Mouse (Mus musculus) hindbrain, embryonic 11.5 days (tissue): Measurements from ENCODE around the gene Eras. TPM values are rescaled to one million over a fixed set of nuclear protein-coding genes. Genes with fewer than 3 reads are reported as not detected.

Source experiments
- ATAC-seq: fragments of 200-750 bp; cut with Nextera tagmentation; 2 replicates; pipeline ENCODE4 v1.8.0; 2017; ENCODE audit warnings: mild to moderate bottlenecking, moderate TSS enrichment, moderate library complexity; ENCODE audit not compliant: low FRiP score
- DNase-seq: peaks from one replicate; pipeline ENCODE4 v3.0.0-alpha.2; 2015; ENCODE audit warnings: low spot score
- H3K27ac ChIP-seq: fragments of 300-500 bp; sonication (generic); 2 replicates; pipeline ENCODE4 v1.5.1; 2014; ENCODE audit warnings: mild to moderate bottlenecking, low read depth, low read length
- H3K27me3 ChIP-seq: fragments of 300-500 bp; sonication (generic); 2 replicates; pipeline ENCODE4 v1.6.1; 2014; ENCODE audit warnings: mild to moderate bottlenecking, low read length, moderate library complexity, mixed read lengths; ENCODE audit not compliant: control insufficient read depth, insufficient read depth
- H3K36me3 ChIP-seq: fragments of 300-500 bp; sonication (generic); 2 replicates; pipeline ENCODE4 v1.6.1; 2014; ENCODE audit warnings: mild to moderate bottlenecking, low read length, moderate library complexity, mixed read lengths; ENCODE audit not compliant: control insufficient read depth, insufficient read depth
- H3K4me1 ChIP-seq: fragments of 300-500 bp; sonication (generic); replicated peaks from 2 replicates; pipeline ENCODE4 v1.6.1; 2014; ENCODE audit warnings: low read length, mixed read lengths; ENCODE audit not compliant: control insufficient read depth, insufficient read depth
- H3K4me2 ChIP-seq: fragments of 300-500 bp; sonication (generic); replicated peaks from 2 replicates; pipeline ENCODE4 v1.6.1; 2014; ENCODE audit warnings: mild to moderate bottlenecking, low read depth, low read length
- H3K4me3 ChIP-seq: fragments of 300-500 bp; sonication (generic); 2 replicates; pipeline ENCODE4 v1.5.1; 2014; ENCODE audit warnings: low read depth, low read length
- H3K9ac ChIP-seq: fragments of 300-500 bp; sonication (generic); 2 replicates; pipeline ENCODE4 v1.6.1; 2014; ENCODE audit warnings: low read depth, low read length
- H3K9me3 ChIP-seq: fragments of 300-500 bp; sonication (generic); 2 replicates; pipeline ENCODE4 v1.6.1; 2016; ENCODE audit warnings: low read length; ENCODE audit not compliant: control insufficient read depth
- WGBS: fragments of 180-500 bp; shearing (Covaris S2); extraction: QIAGEN DNeasy Blood & Tissue Kit; methylation state at CpG from one replicate; pipeline ENCODE4 v1.1.7; 2014; 5-methylcytosine and 5-hydroxymethylcytosine counted together
- polyA plus RNA-seq: library from polyadenylated mRNA; unstranded; fragments of >200 nt; fragmentation: Nextera tagmentation; extraction: Ambion mirVana; gene quantifications from 2 replicates; pipeline ENCODE4 v1.2.1, GENCODE M21; 2014

The Eras gene
- polyA plus RNA-seq, 1 experiment from 2014 or later, result not detected

DNA sequence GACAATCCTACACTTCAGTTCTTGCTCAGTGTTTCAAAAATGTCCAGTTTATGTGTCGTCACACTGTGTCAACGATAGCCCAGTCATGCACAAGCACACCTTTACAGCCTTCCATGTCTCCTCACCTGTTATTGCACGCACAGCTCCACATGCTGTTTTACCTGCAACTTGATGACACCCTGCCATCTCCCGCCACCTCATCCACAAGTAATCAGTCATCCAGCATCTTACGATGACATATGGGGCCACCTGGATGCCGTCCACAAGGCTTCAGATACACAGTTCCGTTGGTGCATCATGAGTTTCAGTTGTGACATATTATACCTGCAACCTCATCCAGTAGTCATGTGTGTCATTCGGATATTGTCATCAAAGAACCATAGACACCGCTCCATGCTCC is 30.5 kb upstream of the Eras start:
- 93% methylated on average over 9 of the region's 9 CpGs for WGBS
- no peak overlapping the region for H3K4me2 ChIP-seq
- H3K27me3 ChIP-seq, result no peaks in the 10 kb centered on the region
- no peaks in the 10 kb centered on the region for H3K4me1 ChIP-seq
- H3K9ac ChIP-seq, result no peak overlapping the region
- no peaks in the 10 kb centered on the region for H3K36me3 ChIP-seq
- H3K4me3 ChIP-seq, result no peak overlapping the region
- DNase-seq (no peak), ATAC-seq (no peak)
- H3K27ac ChIP-seq, result no peak overlapping the region
- H3K9me3 ChIP-seq, result no peaks in the 10 kb centered on the region

DNA sequence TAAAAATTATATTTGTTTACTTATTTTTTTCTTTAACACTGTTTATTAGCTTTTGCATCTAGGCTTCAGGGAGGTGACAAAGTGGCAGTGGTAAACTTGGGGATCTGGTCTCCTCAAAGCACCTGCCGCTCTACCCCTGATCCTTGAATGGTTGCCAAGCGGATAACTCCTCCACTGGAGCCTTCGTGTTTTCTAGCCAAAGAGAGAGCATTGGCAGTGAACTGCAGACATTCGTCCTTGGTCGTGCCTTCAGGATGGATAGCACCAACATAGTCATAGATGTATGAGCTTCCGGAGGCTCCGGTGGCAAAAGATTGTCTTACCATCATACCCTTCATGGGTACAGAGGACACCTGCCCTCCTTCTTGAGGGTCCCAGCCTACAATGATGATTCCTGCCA is 21.7 kb upstream of the Eras start:
- WGBS, result 95% methylated on average over 7 of the region's 7 CpGs
- no peak overlapping the region for H3K27ac ChIP-seq
- H3K4me3 ChIP-seq, result no peak overlapping the region
- no peak overlapping the region for H3K4me2 ChIP-seq
- H3K9me3 ChIP-seq, result no peaks in the 10 kb centered on the region
- no peaks in the 10 kb centered on the region for H3K36me3 ChIP-seq
- ATAC-seq (no peak), DNase-seq (no peak)
- no peak overlapping the region for H3K9ac ChIP-seq
- no peaks in the 10 kb centered on the region for H3K4me1 ChIP-seq
- H3K27me3 ChIP-seq, result no peaks in the 10 kb centered on the region

DNA sequence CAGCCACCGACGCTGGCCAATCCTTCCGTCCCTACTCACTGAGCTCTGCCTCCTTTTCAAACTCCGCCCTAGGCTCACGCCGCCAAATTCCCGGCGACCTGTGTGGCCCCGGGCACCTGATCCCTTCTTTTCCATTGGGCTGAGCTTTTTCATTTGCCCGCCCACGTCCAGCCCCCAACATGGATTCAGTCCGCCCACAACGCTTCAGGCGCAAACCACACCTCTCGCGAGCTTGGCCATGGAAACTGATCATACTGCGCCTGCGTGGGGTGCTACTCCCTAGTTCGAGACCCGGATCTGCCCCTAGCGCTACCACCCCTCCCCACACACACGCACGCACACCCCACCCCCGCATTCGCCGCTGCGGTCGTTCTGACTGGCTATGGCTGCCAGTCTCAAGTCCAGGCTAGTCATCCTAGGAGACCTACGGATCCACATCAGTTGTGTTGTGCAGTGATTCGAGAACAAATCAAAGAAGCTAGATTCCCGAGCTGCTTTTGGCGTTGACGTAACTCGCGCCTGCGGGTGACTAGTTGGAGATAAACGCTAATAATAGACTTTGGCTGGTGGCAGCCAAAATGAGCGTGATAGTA is 19.6 kb upstream of the Eras start:
- H3K4me2 ChIP-seq, result peak overlapping the region; percentile 33
- H3K27ac ChIP-seq, result no peak overlapping the region
- H3K4me1 ChIP-seq, result no peaks in the 10 kb centered on the region
- peak overlapping the region; percentile 31 for H3K9ac ChIP-seq
- H3K36me3 ChIP-seq, result no peaks in the 10 kb centered on the region
- 13% methylated on average over 37 of the region's 38 CpGs for WGBS
- H3K27me3 ChIP-seq, result no peaks in the 10 kb centered on the region
- peak overlapping the region; percentile 47 for H3K4me3 ChIP-seq
- no peaks in the 10 kb centered on the region for H3K9me3 ChIP-seq
- DNase-seq, result peak; percentile 89
- no peak for ATAC-seq

DNA sequence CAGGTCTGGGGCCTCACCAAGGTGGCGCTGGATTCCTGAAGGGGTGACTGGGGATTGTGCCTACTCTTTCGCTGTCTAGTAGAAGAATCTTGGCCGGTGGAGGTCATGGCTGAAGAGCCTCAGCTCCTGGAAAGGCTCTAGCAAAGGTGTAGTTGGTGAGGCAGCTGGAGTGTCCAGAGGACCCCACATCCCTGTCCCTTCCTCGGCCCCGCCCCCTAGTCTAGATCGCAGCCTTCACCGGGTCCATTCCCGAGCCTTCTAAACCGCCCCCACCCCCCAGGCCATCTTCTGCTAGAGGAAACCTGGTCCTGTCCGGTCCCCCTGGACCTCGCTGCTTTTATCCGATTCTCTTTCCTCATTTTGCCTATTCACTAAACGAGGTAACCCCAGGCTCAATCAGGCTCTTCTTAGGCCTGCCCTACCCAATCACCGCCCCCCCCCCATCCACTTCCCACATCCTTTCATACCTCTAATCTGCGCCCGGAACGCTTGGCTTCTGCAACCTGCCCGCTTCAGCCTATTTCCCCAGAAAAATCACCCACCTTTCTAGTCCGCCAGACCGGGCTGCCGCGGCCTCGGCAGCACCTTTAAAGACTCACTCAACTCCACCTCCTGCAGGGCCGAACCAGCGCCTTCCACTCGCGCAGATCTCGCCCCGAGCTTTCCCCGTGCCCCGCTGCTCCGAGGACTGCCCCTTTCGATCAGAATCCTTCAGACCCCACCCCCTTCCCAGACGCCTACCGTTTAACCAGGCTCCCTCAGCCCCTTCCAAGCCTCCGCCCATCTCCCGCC is 18.9 kb upstream of the Eras start, which contains the start of gene Hdac6:
Gene Hdac6, minus strand, starts transcription at position 782 of the 792 bp plus-strand sequence.
- 16% methylated on average over 35 of the region's 37 CpGs for WGBS
- Histone ChIP-seq H3K27ac (peak within 1 kb of the TSS; percentile 51; the same call in 1 of the 2 replicates), H3K9me3 (no peaks in the 10 kb centered on the region), H3K4me1 (no peaks in the 10 kb centered on the region), H3K4me3 (peak within 1 kb of the TSS; percentile 47), H3K9ac (peak within 1 kb of the TSS; percentile 42), H3K4me2 (peak within 1 kb of the TSS; percentile 47), H3K36me3 (no peaks in the 10 kb centered on the region), H3K27me3 (no peaks in the 10 kb centered on the region)
- DNase-seq, result peak; percentile 23
- peak; percentile 99 for ATAC-seq

DNA sequence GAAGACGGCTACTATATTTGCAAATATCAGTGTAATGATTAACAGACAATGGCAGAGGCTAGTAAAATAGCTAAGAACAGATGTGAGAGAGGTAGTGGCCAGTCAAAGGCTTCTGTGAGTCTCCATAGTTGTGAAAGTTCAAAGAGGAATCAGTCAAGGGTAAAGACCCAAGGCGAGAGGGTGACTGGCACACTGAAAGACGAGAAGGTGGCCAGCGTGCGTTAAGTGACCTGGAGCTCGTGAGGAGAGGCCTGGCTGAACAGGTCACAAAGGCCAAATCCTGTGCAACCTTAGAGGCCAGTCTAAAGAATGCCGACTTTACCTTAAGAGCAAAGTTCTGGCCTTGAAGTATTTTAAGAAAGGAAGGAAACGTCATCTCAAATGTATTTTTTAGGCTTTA is 17.2 kb upstream of the Eras start:
- Histone ChIP-seq H3K4me2 (no peak overlapping the region), H3K4me3 (no peak overlapping the region), H3K27me3 (no peaks in the 10 kb centered on the region), H3K36me3 (no peaks in the 10 kb centered on the region), H3K9ac (no peak overlapping the region), H3K27ac (no peak overlapping the region), H3K4me1 (no peaks in the 10 kb centered on the region), H3K9me3 (no peaks in the 10 kb centered on the region)
- ATAC-seq (no peak), DNase-seq (no peak)
- 63% methylated on average over 8 of the region's 8 CpGs for WGBS

DNA sequence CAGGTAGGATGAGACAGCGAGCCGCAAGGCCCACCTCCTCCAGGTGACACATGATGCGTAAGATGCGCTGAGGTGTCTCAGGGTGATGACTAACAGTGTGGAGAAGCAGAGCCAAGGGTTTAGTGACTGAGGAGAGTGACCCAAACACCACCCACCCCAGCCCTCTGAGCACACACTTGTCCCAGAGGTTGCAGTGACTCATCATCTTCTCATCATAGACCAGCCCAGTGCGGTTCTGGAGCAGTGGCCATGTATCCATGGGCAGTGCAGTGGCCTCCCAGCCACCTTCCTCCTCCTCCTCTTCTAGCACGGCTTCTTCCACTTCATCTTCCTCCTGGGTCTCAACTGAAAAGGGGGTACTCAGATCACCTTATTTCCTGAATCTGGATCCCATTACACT is 9.3 kb upstream of the Eras start:
- Histone ChIP-seq H3K4me3 (no peak overlapping the region), H3K27me3 (no peaks in the 10 kb centered on the region), H3K4me2 (no peak overlapping the region), H3K9me3 (no peaks in the 10 kb centered on the region), H3K27ac (no peak overlapping the region), H3K36me3 (no peaks in the 10 kb centered on the region), H3K4me1 (no peaks in the 10 kb centered on the region), H3K9ac (no peak overlapping the region)
- WGBS, result 86% methylated on average over 6 of the region's 6 CpGs
- no peak for DNase-seq
- ATAC-seq, result no peak

DNA sequence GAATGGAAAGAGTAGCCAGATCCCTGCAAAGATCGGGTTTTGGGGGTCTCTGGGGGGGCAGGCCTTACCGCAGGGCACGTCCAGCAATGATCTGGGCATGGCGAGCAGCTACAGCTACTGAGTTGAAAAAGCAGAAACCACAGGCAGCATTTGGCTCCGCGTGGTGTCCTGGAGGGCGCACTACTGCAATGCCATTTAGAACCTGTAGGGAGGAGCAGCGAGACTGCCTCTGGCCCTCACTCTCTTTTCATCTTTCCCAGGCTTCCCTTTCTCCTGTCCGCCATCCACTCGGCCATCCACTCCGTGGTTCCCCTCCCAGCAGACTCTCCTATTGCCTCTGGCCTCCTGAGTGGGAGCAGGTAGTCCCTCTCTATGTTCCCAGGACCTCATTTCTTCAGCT is 8.5 kb upstream of the Eras start:
- Histone ChIP-seq H3K4me2 (no peak overlapping the region), H3K4me1 (no peaks in the 10 kb centered on the region), H3K9ac (no peak overlapping the region), H3K4me3 (no peak overlapping the region), H3K36me3 (no peaks in the 10 kb centered on the region), H3K27me3 (no peaks in the 10 kb centered on the region), H3K27ac (no peak overlapping the region), H3K9me3 (no peaks in the 10 kb centered on the region)
- ATAC-seq, result no peak
- DNase-seq, result no peak
- 47% methylated on average over 11 of the region's 11 CpGs for WGBS

DNA sequence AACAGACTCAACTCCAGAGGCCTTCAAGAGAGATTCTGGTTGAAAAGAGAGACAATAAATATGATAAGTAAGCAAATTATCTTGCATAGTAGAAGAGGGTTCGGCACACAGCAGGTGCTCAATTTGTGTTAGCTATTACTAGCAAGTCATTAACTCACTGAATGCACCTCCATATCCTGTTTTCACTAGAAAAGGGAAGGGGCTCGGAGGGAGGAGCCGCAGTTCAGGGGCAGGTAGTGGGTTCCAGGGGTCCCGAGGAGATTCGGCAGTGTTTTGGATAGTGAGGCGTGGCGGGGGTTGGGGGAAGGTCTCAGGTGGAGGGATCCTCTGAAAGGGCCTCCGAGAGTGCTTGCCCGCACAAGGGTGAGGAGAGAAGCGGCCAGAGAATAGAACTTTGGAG is 1.3 kb downstream of the Eras start:
- Histone ChIP-seq H3K27me3 (peaks cover 33% of the 10 kb centered on the region; the same call in 1 of the 2 replicates), H3K4me1 (no peaks in the 10 kb centered on the region), H3K9ac (no peak overlapping the region), H3K36me3 (no peaks in the 10 kb centered on the region), H3K4me2 (no peak overlapping the region), H3K4me3 (no peak overlapping the region), H3K27ac (no peak overlapping the region), H3K9me3 (0 out of 2 replicates have a peak, but pooled peaks cover 2% of the 10 kb centered on the region)
- 15% methylated on average over 10 of the region's 10 CpGs for WGBS
- no peak for ATAC-seq
- no peak for DNase-seq

DNA sequence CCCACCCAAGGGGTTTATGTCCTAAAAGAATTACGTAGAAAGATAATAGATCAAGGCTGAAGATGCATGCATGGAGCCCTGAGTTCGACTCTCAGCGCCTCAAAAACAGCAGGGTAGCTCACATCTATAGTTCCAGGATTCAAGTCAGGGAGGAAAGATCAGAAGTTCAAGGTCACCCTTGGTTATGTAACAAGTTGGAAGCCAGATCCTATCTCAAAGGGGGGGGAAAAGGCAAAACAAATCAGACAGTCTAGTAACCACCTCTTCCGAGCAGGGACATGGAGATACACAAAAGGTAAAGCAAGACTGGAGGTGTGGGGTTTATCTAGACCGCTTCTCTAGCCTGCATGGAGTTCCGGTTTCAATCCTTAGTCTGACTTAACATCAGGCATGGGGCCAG is 2.1 kb downstream of the Eras start:
- 0 out of 2 replicates have a peak, but pooled peaks cover 2% of the 10 kb centered on the region for H3K9me3 ChIP-seq
- H3K36me3 ChIP-seq, result no peaks in the 10 kb centered on the region
- no peak overlapping the region for H3K27ac ChIP-seq
- H3K4me1 ChIP-seq, result no peaks in the 10 kb centered on the region
- no peak for ATAC-seq
- H3K27me3 ChIP-seq, result peaks cover 33% of the 10 kb centered on the region; the same call in 1 of the 2 replicates
- WGBS, result 78% methylated on average over 6 of the region's 6 CpGs
- no peak overlapping the region for H3K9ac ChIP-seq
- no peak for DNase-seq
- H3K4me3 ChIP-seq, result no peak overlapping the region
- no peak overlapping the region for H3K4me2 ChIP-seq
